Mouse (Mus musculus) left cerebral cortex, adult 2 months (tissue): Measurements from ENCODE around the gene Omg. TPM values are rescaled to one million over a fixed set of nuclear protein-coding genes. Genes with fewer than 3 reads are reported as not detected.

Source experiments
- DNase-seq, 2 experiments: peaks; one replicate each; pipeline ENCODE4 v3.0.0; 2021 to 2022; ENCODE audit warnings: low spot score in 2 of 2, mixed read lengths in 1 of 2; ENCODE audit errors: extremely low spot score in 1 of 2
- H3K27ac ChIP-seq: fragments of 200-600 bp; 2 replicates; pipeline ENCODE4 v1.8.1; 2022
- H3K4me3 ChIP-seq: fragments of 200-600 bp; 2 replicates; pipeline ENCODE4 v1.8.1; 2022
- CTCF ChIP-seq: fragments of 200-600 bp; IDR thresholded peaks from 2 replicates; pipeline ENCODE4 v1.8.1; 2022; ENCODE audit warnings: antibody characterized with exemption, mild to moderate bottlenecking, moderate library complexity
- intact Hi-C: fragments of 180-260 bp; cut with DNase I; formaldehyde crosslinking; loops from one replicate; pipeline ENCODE4 v1.15.1; 2025
- total RNA-seq, 2 experiments: library from RNA; stranded (reverse); gene quantifications; 2 replicates each; pipeline ENCODE4 v1.2.3; 2021

The Omg gene
- total RNA-seq, 2 experiments from 2014 or later = 95.1 to 116 TPM

GRCm38 (mm10) chr11:79527739-79528384 is 24.0 kb upstream of the Omg start:
- TF ChIP-seq CTCF = no peak
- no peak for DNase-seq
- intact Hi-C loops = no loop called here
- Histone ChIP-seq H3K27ac (peak overlapping the region; percentile 70), H3K4me3 (no peak overlapping the region)

GRCm38 (mm10) chr11:79527015-79527738 is 23.3 kb upstream of the Omg start:
- intact Hi-C loops = no loop called here
- TF ChIP-seq CTCF = no peak
- H3K27ac ChIP-seq = peak overlapping the region; percentile 70
- H3K4me3 ChIP-seq = no peak overlapping the region
- no peak for DNase-seq

- H3K4me3 ChIP-seq = no peak overlapping the region
- intact Hi-C loops = no loop called here
- no peak for TF ChIP-seq CTCF
- no peak for DNase-seq
- peak overlapping the region; percentile 70 for H3K27ac ChIP-seq
Observed at GRCm38 (mm10) chr11:79526549-79526948, 22.7 kb upstream of the Omg start.

- no peak for DNase-seq
- H3K27ac ChIP-seq = no peak overlapping the region
- no peak for TF ChIP-seq CTCF
- intact Hi-C loops = no loop called here
- no peak overlapping the region for H3K4me3 ChIP-seq
Observed at GRCm38 (mm10) chr11:79524310-79524575, 20.4 kb upstream of the Omg start.

GRCm38 (mm10) chr11:79523560-79524309 is 19.9 kb upstream of the Omg start, which contains the start of gene Evi2b:
TSS of gene Evi2b (minus strand) at chr11:79523762.
- H3K4me3 ChIP-seq = no peak within 1 kb of the TSS
- TF ChIP-seq CTCF = no peak
- intact Hi-C loops = no loop called here
- DNase-seq = no peak
- no peak within 1 kb of the TSS for H3K27ac ChIP-seq

GRCm38 (mm10) chr11:79522944-79523343 is 19.1 kb upstream of the Omg start:
- H3K27ac ChIP-seq = no peak overlapping the region
- no peak for TF ChIP-seq CTCF
- intact Hi-C loops = no loop called here
- no peak for DNase-seq
- no peak overlapping the region for H3K4me3 ChIP-seq

- intact Hi-C loops = no loop called here
- no peak for DNase-seq
- no peak; the same call in 1 of the 2 replicates for TF ChIP-seq CTCF
- Histone ChIP-seq H3K4me3 (no peak overlapping the region), H3K27ac (peak overlapping the region; percentile 16; the same call in 1 of the 2 replicates)
Observed at GRCm38 (mm10) chr11:79521930-79522329, 18.0 kb upstream of the Omg start.

- no peak for TF ChIP-seq CTCF
- peak overlapping the region; percentile 50; the same call in 1 of the 2 replicates for H3K27ac ChIP-seq
- DNase-seq = no peak
- no peak overlapping the region for H3K4me3 ChIP-seq
- intact Hi-C loops = no loop called here
Observed at GRCm38 (mm10) chr11:79520772-79521171, 16.9 kb upstream of the Omg start.

- H3K27ac ChIP-seq = peak overlapping the region; percentile 50
- intact Hi-C loops = no loop called here
Observed at GRCm38 (mm10) chr11:79519878-79520291, 16.0 kb upstream of the Omg start.

GRCm38 (mm10) chr11:79519299-79519698 is 15.4 kb upstream of the Omg start:
- no peak for TF ChIP-seq CTCF
- Histone ChIP-seq H3K27ac (peak overlapping the region; percentile 70), H3K4me3 (no peak overlapping the region)
- intact Hi-C loops = no loop called here
- no peak for DNase-seq

More at GRCm38 (mm10) chr11:79519878-79520291, 16.0 kb upstream of the Omg start:
- no peak overlapping the region for H3K4me3 ChIP-seq
- no peak for DNase-seq
- TF ChIP-seq CTCF = no peak

- Histone ChIP-seq H3K4me3 (no peak overlapping the region), H3K27ac (no peak overlapping the region)
- intact Hi-C loops = no loop called here
- TF ChIP-seq CTCF = no peak
- no peak for DNase-seq
Observed at GRCm38 (mm10) chr11:79515798-79516197, 11.9 kb upstream of the Omg start.

- Histone ChIP-seq H3K27ac (no peak overlapping the region), H3K4me3 (no peak overlapping the region)
- DNase-seq = no peak
- no peak for TF ChIP-seq CTCF
- intact Hi-C loops = no loop called here
Observed at GRCm38 (mm10) chr11:79515331-79515730, 11.4 kb upstream of the Omg start.
